Mouse (Mus musculus): ENCODE data around the gene Cdkal1.

DNA sequence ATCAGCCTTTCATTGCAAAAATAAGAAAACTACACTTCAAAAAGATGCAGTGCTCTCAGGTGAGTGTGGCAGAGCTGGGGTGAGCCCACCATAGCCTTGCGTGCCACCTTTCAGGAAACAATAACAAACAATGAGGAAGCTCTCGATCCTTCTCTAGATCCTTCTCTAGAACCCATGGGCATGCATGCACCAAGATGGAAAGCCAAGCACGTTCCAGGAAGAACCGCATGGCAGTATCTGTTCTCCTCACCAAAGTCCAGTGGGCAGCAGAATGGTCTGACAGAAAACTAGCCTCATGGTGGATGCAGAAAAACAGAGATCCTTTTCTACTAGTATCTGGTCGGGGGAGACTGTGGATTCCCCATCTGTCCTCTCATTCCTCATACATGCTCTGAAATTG is 134.3 kb downstream of the Cdkal1 start:
- TF ChIP-seq POLR2A (IDR thresholded peaks at IDR 0.05; ENCODE audit: low read depth, low read length), result no peak
- no peak for TF ChIP-seq CTCF (conservative IDR thresholded peaks at IDR 0.05; ENCODE audit: insufficient read depth, insufficient read length, low read depth, low read length)
